Mouse (Mus musculus): Measurements from ENCODE around the gene Pole2. TPM values are rescaled to one million over a fixed set of nuclear protein-coding genes. Genes with fewer than 3 reads are reported as not detected.

The Pole2 gene
- polyA plus RNA-seq, 2 experiments = 26.3 to 37.1 TPM

- Histone ChIP-seq H3K9ac (ENCODE audit: low read depth, low read length, severe bottlenecking) (no peak overlapping the region), H3K9me3 (ENCODE audit: control insufficient read depth, low read length) (no peaks in the 10 kb centered on the region), H3K27ac (replicated peaks; ENCODE audit: low read depth, low read length) (no peak overlapping the region), H3K36me3 (ENCODE audit: control insufficient read depth, insufficient read depth, low read length) (peaks cover 27% of the 10 kb centered on the region), H3K4me3 (replicated peaks; ENCODE audit: low read length) (no peak overlapping the region), H3K27me3 (ENCODE audit: control insufficient read depth, insufficient read depth, low read length) (no peaks in the 10 kb centered on the region), H3K4me2 (replicated peaks; ENCODE audit: low read depth, low read length, severe bottlenecking) (no peak overlapping the region), H3K4me1 (ENCODE audit: control insufficient read depth, insufficient read depth, low read length) (0 out of 2 replicates have a peak, but pooled peaks cover 3% of the 10 kb centered on the region)
- ATAC-seq (ENCODE audit: low FRiP score, low read depth) (no peak), DNase-seq (ENCODE audit: low spot score) (no peak)
- TF ChIP-seq POLR2A (IDR thresholded peaks at IDR 0.05; ENCODE audit: borderline replicate concordance, extremely low read depth, insufficient read depth, insufficient read length) = no peak
- 80% methylated on average over 2 of the region's 2 CpGs for WGBS
Measured at GRCm38 (mm10) chr12:69155923-69156322, 72.1 kb downstream of the Pole2 start.

Small RNA genes lying within 50 kb of the gene (microRNA-seq; reads per million reads assigned to microRNA genes)
- not detected for gene Gm47287
- 0.69 reads per million for gene Gm47295

Other genes with a start within 250 kb of the Pole2 start
- 2,273 and 3,523 TPM in 2 replicates for gene Rps29, start 69.0 kb downstream of the Pole2 start, polyA plus RNA-seq (2012; rRNA removed)
- 1,759 and 1,849 TPM in 2 replicates for gene Rps29, start 69.0 kb downstream of the Pole2 start, polyA plus RNA-seq (2014; fragmentation: Nextera tagmentation; extraction: Ambion mirVana)
- gene Lrr1, start 59.4 kb downstream of the Pole2 start, polyA plus RNA-seq (2012; rRNA removed) = 11.8 and 14.1 TPM in 2 replicates
- gene Lrr1, start 59.4 kb downstream of the Pole2 start, polyA plus RNA-seq (2014; fragmentation: Nextera tagmentation; extraction: Ambion mirVana) = 17.4 and 19.8 TPM in 2 replicates
- gene Rpl36al, start 44.1 kb downstream of the Pole2 start, polyA plus RNA-seq (2012; rRNA removed) = 316 and 600 TPM in 2 replicates
- gene Rpl36al, start 44.1 kb downstream of the Pole2 start, polyA plus RNA-seq (2014; fragmentation: Nextera tagmentation; extraction: Ambion mirVana) = 586 and 646 TPM in 2 replicates
- 30.1 and 31.0 TPM in 2 replicates for gene Mgat2, start 44.0 kb downstream of the Pole2 start, polyA plus RNA-seq (2012; rRNA removed)
- 59.1 and 60.8 TPM in 2 replicates for gene Mgat2, start 44.0 kb downstream of the Pole2 start, polyA plus RNA-seq (2014; fragmentation: Nextera tagmentation; extraction: Ambion mirVana)
- gene Gm49383, start 31.1 kb downstream of the Pole2 start, polyA plus RNA-seq (2012; rRNA removed) = 7.1 and 7.6 TPM in 2 replicates
- gene Gm49383, start 31.1 kb downstream of the Pole2 start, polyA plus RNA-seq (2014; fragmentation: Nextera tagmentation; extraction: Ambion mirVana) = 17.8 and 21.8 TPM in 2 replicates
- gene Dnaaf2, start 29.8 kb downstream of the Pole2 start, polyA plus RNA-seq (2012; rRNA removed) = 5.3 and 5.6 TPM in 2 replicates
- gene Dnaaf2, start 29.8 kb downstream of the Pole2 start, polyA plus RNA-seq (2014; fragmentation: Nextera tagmentation; extraction: Ambion mirVana) = 5.9 and 6.7 TPM in 2 replicates
- 3.7 and 10.0 TPM in 2 replicates for gene Gm49384, start 23.9 kb downstream of the Pole2 start, polyA plus RNA-seq (2012; rRNA removed)
- gene Gm49384, start 23.9 kb downstream of the Pole2 start, polyA plus RNA-seq (2014; fragmentation: Nextera tagmentation; extraction: Ambion mirVana) = 18.8 and 19.3 TPM in 2 replicates
- 2.8 and 4.1 TPM in 2 replicates for gene Klhdc1, start 13.0 kb upstream of the Pole2 start, polyA plus RNA-seq (2012; rRNA removed)
- gene Klhdc1, start 13.0 kb upstream of the Pole2 start, polyA plus RNA-seq (2014; fragmentation: Nextera tagmentation; extraction: Ambion mirVana) = 9.1 and 9.5 TPM in 2 replicates
- 96.0 and 109 TPM in 2 replicates for gene Klhdc2, start 68.5 kb upstream of the Pole2 start, polyA plus RNA-seq (2012; rRNA removed)
- gene Klhdc2, start 68.5 kb upstream of the Pole2 start, polyA plus RNA-seq (2014; fragmentation: Nextera tagmentation; extraction: Ambion mirVana) = 124 and 140 TPM in 2 replicates
- gene Nemf, start 129.0 kb upstream of the Pole2 start, polyA plus RNA-seq (2012; rRNA removed) = 31.2 and 37.8 TPM in 2 replicates
- 78.6 and 83.0 TPM in 2 replicates for gene Nemf, start 129.0 kb upstream of the Pole2 start, polyA plus RNA-seq (2014; fragmentation: Nextera tagmentation; extraction: Ambion mirVana)
- gene Arf6, start 144.0 kb upstream of the Pole2 start, polyA plus RNA-seq (2012; rRNA removed) = 106 and 118 TPM in 2 replicates
- gene Arf6, start 144.0 kb upstream of the Pole2 start, polyA plus RNA-seq (2014; fragmentation: Nextera tagmentation; extraction: Ambion mirVana) = 81.4 and 82.2 TPM in 2 replicates
- 0.53 and 0.58 TPM in 2 replicates for gene Gm9887, start 144.3 kb upstream of the Pole2 start, polyA plus RNA-seq (2012; rRNA removed)
- 1.4 and 1.8 TPM in 2 replicates for gene Gm9887, start 144.3 kb upstream of the Pole2 start, polyA plus RNA-seq (2014; fragmentation: Nextera tagmentation; extraction: Ambion mirVana)

All from limb, embryonic 14.5 days (tissue).